Mouse (Mus musculus) retina, adult 2 months (tissue): ENCODE data around the gene Lipa.

Experiments used
- DNase-seq: peaks from one replicate; pipeline ENCODE4 v3.0.0-alpha.2; 2012; ENCODE audit warnings: low read depth, low spot score

The Lipa gene

DNA sequence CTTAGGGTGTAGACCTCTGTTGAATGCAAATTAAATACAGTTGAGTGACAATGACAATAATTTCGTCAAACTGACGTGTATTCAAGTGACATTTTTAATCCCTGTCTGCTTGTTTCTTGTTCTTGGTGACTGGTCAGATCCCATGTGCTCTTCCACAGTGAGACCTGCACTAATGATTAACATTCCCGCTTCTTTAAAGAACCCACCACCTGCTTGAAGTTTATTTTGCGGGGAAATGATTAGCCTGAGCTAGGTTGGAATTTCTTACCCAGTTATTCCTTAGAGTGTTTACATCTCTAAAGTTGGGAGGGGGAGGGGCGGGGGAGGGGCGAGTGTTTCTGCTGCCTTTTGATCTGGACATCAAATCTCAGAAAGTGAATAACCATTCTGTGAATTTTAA lies 59.1 kb downstream of the Lipa start:
- DNase-seq: no peak

DNA sequence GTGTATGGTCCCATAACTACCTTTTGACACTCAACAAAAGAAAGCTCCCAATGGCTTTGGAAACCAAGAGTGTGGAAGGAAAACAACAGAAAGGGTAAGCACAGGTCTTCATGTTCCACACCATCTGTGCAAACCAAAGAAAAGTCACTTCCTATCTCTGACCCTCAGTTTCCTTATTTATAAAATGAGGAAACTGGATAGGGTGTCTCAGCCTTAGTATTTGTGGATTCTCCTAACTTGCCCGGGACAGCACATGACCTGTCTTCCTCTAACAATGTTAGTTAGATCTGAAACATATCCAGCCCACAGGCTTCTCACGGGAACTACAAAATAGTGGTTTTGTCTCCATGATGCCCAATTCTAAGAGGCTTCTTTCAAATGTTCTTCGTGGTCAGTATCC lies 62.8 kb downstream of the Lipa start:
- no peak for DNase-seq

DNA sequence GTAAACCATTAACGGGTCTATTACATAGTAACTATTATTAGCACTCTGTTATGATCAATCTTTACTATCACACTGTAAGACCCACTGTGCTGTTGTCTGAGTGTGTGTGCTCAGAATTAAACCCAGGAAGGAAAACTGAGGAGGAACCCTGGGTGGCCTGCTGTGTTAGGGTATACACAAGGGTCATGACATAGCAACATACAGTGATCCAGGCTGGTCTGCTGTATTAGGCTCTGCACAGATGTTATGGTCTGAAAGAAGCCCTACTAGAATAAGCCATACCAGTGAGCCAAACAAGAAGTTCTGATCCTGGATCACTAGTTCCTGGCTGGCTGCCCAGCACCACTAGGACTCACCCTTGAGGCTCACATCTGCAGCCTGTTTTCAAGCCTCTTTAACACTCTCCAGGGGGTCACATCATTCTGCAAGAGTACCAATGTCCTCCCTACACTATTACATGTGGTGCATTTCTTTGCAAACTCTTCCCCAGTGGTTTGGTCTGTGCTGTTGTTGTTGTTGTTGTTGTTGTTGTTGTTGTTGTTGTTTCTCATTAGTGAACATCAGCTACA lies 65.7 kb downstream of the Lipa start:
- no peak for DNase-seq

DNA sequence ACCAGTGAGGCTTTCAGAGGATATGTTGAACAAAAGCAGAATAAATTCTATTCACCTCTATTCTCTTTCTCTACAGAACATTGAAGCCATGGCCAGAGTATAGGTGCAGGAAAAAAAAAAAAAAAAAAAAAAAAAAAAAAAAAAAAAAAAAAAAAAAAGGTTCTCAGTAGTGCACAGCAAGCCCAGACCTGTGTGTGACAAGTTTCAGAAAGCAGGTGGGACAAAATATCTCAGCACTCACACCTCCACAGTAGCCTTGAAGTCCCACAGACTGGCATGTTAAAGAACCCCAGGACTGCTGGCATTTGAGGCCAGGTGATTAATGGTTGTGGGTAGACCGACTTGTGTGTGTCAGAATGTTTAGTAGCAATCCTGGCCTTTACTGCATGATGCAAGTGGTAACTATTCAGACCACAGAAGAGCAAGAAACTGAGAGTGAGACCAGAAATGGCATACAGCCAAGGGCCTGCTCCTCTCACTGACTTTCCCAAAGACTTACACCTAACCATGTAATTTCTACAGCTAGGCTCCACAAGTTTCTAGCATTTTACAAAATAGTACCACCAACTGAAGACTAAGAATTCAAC lies 76.4 kb downstream of the Lipa start:
- DNase-seq: no peak

DNA sequence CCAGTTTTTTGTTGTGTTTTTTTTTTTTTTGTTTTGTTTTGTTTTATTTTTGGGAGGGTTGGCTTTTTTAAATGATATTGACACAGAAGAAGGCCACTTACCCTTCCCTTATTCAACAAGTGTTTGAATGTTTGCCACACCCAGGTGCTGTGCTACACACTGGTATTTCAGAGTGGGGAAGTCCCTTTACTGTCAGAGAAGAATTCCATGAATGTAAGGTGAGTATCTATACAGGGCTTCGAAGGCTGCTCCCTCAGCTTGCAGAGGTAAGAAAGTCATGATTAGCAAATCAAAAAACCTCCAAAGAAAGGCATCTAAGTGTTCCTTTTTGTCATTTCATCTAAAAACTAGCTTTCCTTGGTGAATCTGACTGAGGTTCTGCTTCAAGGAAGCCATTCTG lies 78.4 kb downstream of the Lipa start:
- DNase-seq: no peak

DNA sequence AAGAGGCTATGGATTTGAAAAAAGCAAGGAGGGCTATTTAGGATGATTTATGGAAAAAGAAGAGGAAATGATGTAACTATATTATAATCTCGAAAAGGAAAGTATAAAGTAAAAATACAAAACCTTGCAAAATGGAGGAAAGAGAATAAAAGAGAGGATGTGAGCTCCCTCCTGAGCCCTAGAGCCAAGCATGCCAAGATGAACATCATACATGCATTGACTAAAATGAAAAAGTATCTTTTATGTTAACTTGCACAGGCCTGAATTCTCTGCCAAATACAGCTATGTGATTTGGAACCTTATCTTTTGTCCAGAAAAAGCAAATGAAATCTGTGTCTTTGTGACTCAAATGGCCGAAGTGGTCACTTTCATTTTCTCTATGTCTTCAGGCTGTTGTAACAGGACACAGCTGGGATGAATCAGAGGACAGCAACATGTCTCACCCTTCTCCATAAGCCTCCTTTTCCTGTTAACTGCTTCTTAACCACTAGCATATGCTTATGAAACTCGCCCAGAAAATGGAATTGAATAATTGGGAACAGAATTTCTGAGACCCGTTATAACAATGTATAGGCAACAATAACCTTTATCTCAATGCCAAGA lies 81.8 kb downstream of the Lipa start:
- DNase-seq: no peak

DNA sequence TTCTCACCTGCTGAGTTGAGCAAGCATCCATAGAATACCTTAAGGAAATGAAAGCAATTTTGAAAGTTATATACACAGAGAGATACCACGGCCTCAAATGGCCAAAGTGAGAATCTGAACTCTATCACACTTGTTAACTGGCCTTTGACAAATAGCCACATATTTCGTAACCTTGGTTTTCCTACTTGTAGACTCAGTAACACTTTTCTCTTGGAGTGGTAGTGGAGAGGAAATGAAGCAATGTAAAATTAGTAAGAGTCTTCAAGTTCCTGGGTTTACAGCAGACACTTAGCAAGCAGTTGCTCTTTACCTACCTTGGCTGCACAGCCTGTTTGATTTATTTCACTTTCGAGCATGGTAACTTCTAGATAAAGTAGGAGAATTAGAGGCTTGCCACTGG lies 82.5 kb downstream of the Lipa start:
- no peak for DNase-seq
